Mouse (Mus musculus) limb, embryonic 10.5 days (tissue): Measurements from ENCODE around the gene Gm28372. TPM values are rescaled to one million over a fixed set of nuclear protein-coding genes. Genes with fewer than 3 reads are reported as not detected.
"Not testable (repeated sequence)": the region's sequence is repeated elsewhere in the genome, so short reads cannot be mapped to it uniquely, and the experiment has no call there.

Experiments
- DNase-seq: peaks from one replicate; pipeline ENCODE4 v3.0.0-alpha.2; 2017; ENCODE audit warnings: low spot score
- H3K27ac ChIP-seq: fragments of 300-500 bp; sonication (generic); 2 replicates; pipeline ENCODE4 v1.5.1; 2016; ENCODE audit warnings: mild to moderate bottlenecking
- H3K27me3 ChIP-seq: fragments of 300-500 bp; sonication (generic); 2 replicates; pipeline ENCODE4 v1.6.1; 2016; ENCODE audit warnings: low read depth, mild to moderate bottlenecking; ENCODE audit not compliant: poor library complexity, severe bottlenecking
- H3K36me3 ChIP-seq: fragments of 300-500 bp; sonication (generic); 2 replicates; pipeline ENCODE4 v1.6.1; 2016; ENCODE audit warnings: mild to moderate bottlenecking, moderate library complexity
- H3K4me1 ChIP-seq: fragments of 300-500 bp; sonication (generic); 2 replicates; pipeline ENCODE4 v1.6.1; 2016
- H3K4me3 ChIP-seq: fragments of 300-500 bp; sonication (generic); 2 replicates; pipeline ENCODE4 v1.5.1; 2016; ENCODE audit warnings: mild to moderate bottlenecking, moderate library complexity
- H3K9me3 ChIP-seq: fragments of 300-500 bp; sonication (generic); replicated peaks from 2 replicates; pipeline ENCODE4 v1.6.1; 2016; ENCODE audit warnings: mild to moderate bottlenecking
- WGBS: fragments of 180-500 bp; shearing (Covaris S2); methylation state at CpG from one replicate; pipeline ENCODE4 v1.1.7; 2016; 5-methylcytosine and 5-hydroxymethylcytosine counted together
- polyA plus RNA-seq: library from polyadenylated mRNA; unstranded; fragments of >200 nt; fragmentation: Nextera tagmentation; extraction: Ambion mirVana; gene quantifications from 2 replicates; pipeline ENCODE4 v1.2.1, GENCODE M21; 2016

Gm28372 gene
- polyA plus RNA-seq = not detected in 2 replicates

GRCm38 (mm10) chr2:130404939-130405338 is at the start of gene Gm28372, which contains the start of gene 1700020A23Rik:
Gene Gm28372, plus strand, starts transcription at chr2:130405239.
Gene 1700020A23Rik, plus strand, starts transcription at chr2:130405259.
- Histone ChIP-seq H3K27ac (no peak within 1 kb of the TSS), H3K36me3 (no peaks in the 10 kb centered on the region), H3K4me1 (peaks cover 19% of the 10 kb centered on the region), H3K4me3 (no peak within 1 kb of the TSS), H3K9me3 (no peaks in the 10 kb centered on the region), H3K27me3 (no peaks in the 10 kb centered on the region)
- DNase-seq = no peak
- WGBS = 91% methylated on average over 1 of the region's 1 CpGs

GRCm38 (mm10) chr2:130357551-130357950 is 47.5 kb upstream of the Gm28372 start:
- Histone ChIP-seq H3K27me3 (peaks cover 59% of the 10 kb centered on the region), H3K36me3 (no peaks in the 10 kb centered on the region), H3K4me1 (peaks cover 10% of the 10 kb centered on the region; the same call in 1 of the 2 replicates), H3K27ac (no peak overlapping the region), H3K4me3 (no peak overlapping the region), H3K9me3 (no peaks in the 10 kb centered on the region)
- 95% methylated on average over 5 of the region's 5 CpGs for WGBS
- no peak for DNase-seq

- peaks cover 12% of the 10 kb centered on the region; the same call in 1 of the 2 replicates for H3K4me1 ChIP-seq
- H3K4me3 ChIP-seq = no peak overlapping the region
- H3K9me3 ChIP-seq = no peaks in the 10 kb centered on the region
- no peaks in the 10 kb centered on the region for H3K36me3 ChIP-seq
- 8% methylated on average over 5 of the region's 5 CpGs for WGBS
- peaks cover 72% of the 10 kb centered on the region for H3K27me3 ChIP-seq
- DNase-seq = no peak
- H3K27ac ChIP-seq = no peak overlapping the region
Measured at GRCm38 (mm10) chr2:130358852-130359251, 46.2 kb upstream of the Gm28372 start.

GRCm38 (mm10) chr2:130362511-130363026 is 42.5 kb upstream of the Gm28372 start:
- no peaks in the 10 kb centered on the region for H3K9me3 ChIP-seq
- H3K4me3 ChIP-seq = peak overlapping the region; percentile 10
- H3K36me3 ChIP-seq = no peaks in the 10 kb centered on the region
- H3K27me3 ChIP-seq = peaks cover 96% of the 10 kb centered on the region
- 3% methylated on average over 14 of the region's 14 CpGs for WGBS
- peaks cover 20% of the 10 kb centered on the region for H3K4me1 ChIP-seq
- DNase-seq = peak; percentile 77
- H3K27ac ChIP-seq = no peak overlapping the region

GRCm38 (mm10) chr2:130365211-130366094 is 39.6 kb upstream of the Gm28372 start:
- Histone ChIP-seq H3K9me3 (no peaks in the 10 kb centered on the region), H3K4me1 (peaks cover 20% of the 10 kb centered on the region), H3K27me3 (peaks cover 73% of the 10 kb centered on the region), H3K4me3 (peak overlapping the region; percentile 58), H3K36me3 (no peaks in the 10 kb centered on the region), H3K27ac (no peak overlapping the region)
- peak; percentile 40 for DNase-seq
- WGBS = 7% methylated on average over 29 of the region's 30 CpGs

- Histone ChIP-seq H3K4me1 (peaks cover 12% of the 10 kb centered on the region), H3K27me3 (peaks cover 53% of the 10 kb centered on the region), H3K36me3 (no peaks in the 10 kb centered on the region), H3K4me3 (no peak overlapping the region), H3K9me3 (no peaks in the 10 kb centered on the region), H3K27ac (no peak overlapping the region)
- DNase-seq = no peak
- 67% methylated on average over 4 of the region's 4 CpGs for WGBS
Measured at GRCm38 (mm10) chr2:130367386-130367785, 37.7 kb upstream of the Gm28372 start.

- H3K4me3 ChIP-seq, H3K4me1 ChIP-seq, H3K27me3 ChIP-seq, H3K27ac ChIP-seq, H3K36me3 ChIP-seq, H3K9me3 ChIP-seq, DNase-seq: not testable (repeated sequence)
- WGBS = 61% methylated on average over 1 of the region's 1 CpGs
Measured at GRCm38 (mm10) chr2:130373026-130373425, 32.0 kb upstream of the Gm28372 start.

GRCm38 (mm10) chr2:130374951-130375350 is 30.1 kb upstream of the Gm28372 start:
- 0 out of 2 replicates have a peak, but pooled peaks cover 5% of the 10 kb centered on the region for H3K27me3 ChIP-seq
- WGBS = 90% methylated on average over 4 of the region's 4 CpGs
- H3K4me3 ChIP-seq = no peak overlapping the region
- no peaks in the 10 kb centered on the region for H3K4me1 ChIP-seq
- no peaks in the 10 kb centered on the region for H3K36me3 ChIP-seq
- H3K27ac ChIP-seq = no peak overlapping the region
- H3K9me3 ChIP-seq = no peaks in the 10 kb centered on the region
- DNase-seq = no peak

- WGBS = 58% methylated on average over 3 of the region's 3 CpGs
- no peak overlapping the region for H3K4me3 ChIP-seq
- no peak overlapping the region for H3K27ac ChIP-seq
- H3K4me1 ChIP-seq = 0 out of 2 replicates have a peak, but pooled peaks cover 4% of the 10 kb centered on the region
- H3K9me3 ChIP-seq = no peaks in the 10 kb centered on the region
- no peaks in the 10 kb centered on the region for H3K27me3 ChIP-seq
- no peak for DNase-seq
- no peaks in the 10 kb centered on the region for H3K36me3 ChIP-seq
Measured at GRCm38 (mm10) chr2:130383205-130383604, 21.8 kb upstream of the Gm28372 start.

- 0 out of 2 replicates have a peak, but pooled peaks cover 4% of the 10 kb centered on the region for H3K4me1 ChIP-seq
- H3K36me3 ChIP-seq = no peaks in the 10 kb centered on the region
- no peaks in the 10 kb centered on the region for H3K27me3 ChIP-seq
- no peaks in the 10 kb centered on the region for H3K9me3 ChIP-seq
- DNase-seq = no peak
- H3K27ac ChIP-seq = no peak overlapping the region
- H3K4me3 ChIP-seq = no peak overlapping the region
- 81% methylated on average over 6 of the region's 6 CpGs for WGBS
Measured at GRCm38 (mm10) chr2:130383895-130384294, 21.1 kb upstream of the Gm28372 start.

GRCm38 (mm10) chr2:130386212-130386611 is 18.8 kb upstream of the Gm28372 start:
- no peak for DNase-seq
- H3K9me3 ChIP-seq = no peaks in the 10 kb centered on the region
- no peak overlapping the region for H3K4me3 ChIP-seq
- H3K4me1 ChIP-seq = 0 out of 2 replicates have a peak, but pooled peaks cover 4% of the 10 kb centered on the region
- peaks cover 12% of the 10 kb centered on the region for H3K36me3 ChIP-seq
- 74% methylated on average over 1 of the region's 1 CpGs for WGBS
- H3K27ac ChIP-seq = no peak overlapping the region
- no peaks in the 10 kb centered on the region for H3K27me3 ChIP-seq

- no peak for DNase-seq
Measured at GRCm38 (mm10) chr2:130388796-130389195, 16.2 kb upstream of the Gm28372 start.

GRCm38 (mm10) chr2:130390993-130391625 is 13.9 kb upstream of the Gm28372 start:
- WGBS = 86% methylated on average over 11 of the region's 11 CpGs
- Histone ChIP-seq H3K36me3 (peaks cover 58% of the 10 kb centered on the region), H3K27me3 (no peaks in the 10 kb centered on the region), H3K4me1 (peaks cover 3% of the 10 kb centered on the region), H3K27ac (no peak overlapping the region), H3K9me3 (no peaks in the 10 kb centered on the region), H3K4me3 (no peak overlapping the region)
- no peak for DNase-seq

More at GRCm38 (mm10) chr2:130388796-130389195, 16.2 kb upstream of the Gm28372 start:
- Histone ChIP-seq H3K9me3 (no peaks in the 10 kb centered on the region), H3K4me3 (no peak overlapping the region), H3K27me3 (no peaks in the 10 kb centered on the region), H3K36me3 (peaks cover 35% of the 10 kb centered on the region), H3K27ac (no peak overlapping the region), H3K4me1 (no peaks in the 10 kb centered on the region)
- 87% methylated on average over 2 of the region's 2 CpGs for WGBS
